Mouse (Mus musculus) testis, adult 2 months (tissue): ENCODE data around the gene Slc35b2.
A peak's percentile ranks its signal among the peaks of the same experiment; 100 is the strongest.

ENCODE experiments used
- CTCF ChIP-seq: fragments of 200-500 bp; IDR thresholded peaks from 2 replicates; pipeline ENCODE4 v1.5.1; 2012; ENCODE audit warnings: low read depth, mild to moderate bottlenecking, inconsistent platforms, low read length, moderate library complexity; ENCODE audit not compliant: control insufficient read depth, insufficient read depth, insufficient replicate concordance
- POLR2A ChIP-seq: fragments of 200-500 bp; IDR thresholded peaks from 2 replicates; pipeline ENCODE4 v1.6.1; 2012; ENCODE audit warnings: low read depth, mild to moderate bottlenecking, inconsistent platforms, low read length, moderate library complexity; ENCODE audit not compliant: control insufficient read depth

DNA sequence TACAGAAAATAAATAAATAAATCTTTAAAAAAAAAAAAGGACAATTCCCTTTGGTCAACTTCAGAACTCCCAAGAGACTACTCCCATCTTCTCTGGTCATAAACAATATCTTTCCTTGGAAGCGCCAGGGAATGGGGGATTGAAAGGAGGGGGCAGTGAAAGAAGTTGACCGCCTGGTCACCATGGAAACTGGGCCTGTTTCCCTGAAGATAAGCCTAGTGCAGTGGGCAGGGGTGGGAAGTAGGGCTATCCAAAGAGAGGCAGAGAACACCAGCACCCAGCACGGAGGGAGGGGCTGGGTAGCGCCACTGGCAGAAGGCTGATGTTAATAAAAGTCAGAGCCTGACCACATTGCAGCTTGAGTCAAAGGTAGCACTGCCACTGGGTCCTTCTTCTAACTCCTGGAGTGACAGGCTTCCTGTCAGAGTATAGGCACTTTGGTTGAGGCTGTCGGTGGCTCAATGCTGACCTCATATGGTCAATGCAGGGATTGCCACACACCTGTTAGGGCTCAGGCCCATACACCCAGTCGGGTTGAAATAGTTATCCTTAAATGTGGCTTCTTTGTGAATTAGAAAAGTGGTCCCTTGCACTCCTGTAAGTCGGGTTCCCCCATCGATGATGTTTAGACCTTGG lies 11.7 kb upstream of the Slc35b2 start:
- TF ChIP-seq POLR2A = 0 out of 2 replicates have a peak, but pooled peaks have one; percentile 13
- peak; percentile 71; the same call in 1 of the 2 replicates for TF ChIP-seq CTCF
